Mouse (Mus musculus): ENCODE results near the gene Clip1. TPM values are rescaled to one million over a fixed set of nuclear protein-coding genes. Genes with fewer than 3 reads are reported as not detected.
"Not testable (repeated sequence)": the region's sequence is repeated elsewhere in the genome, so short reads cannot be mapped to it uniquely, and the experiment has no call there.

Gene Clip1
- polyA plus RNA-seq (2012; rRNA removed), result 33.4 and 33.7 TPM in 2 replicates
- polyA plus RNA-seq (2014; fragmentation: Nextera tagmentation; extraction: Ambion mirVana), result 35.2 and 37.1 TPM in 2 replicates

DNA sequence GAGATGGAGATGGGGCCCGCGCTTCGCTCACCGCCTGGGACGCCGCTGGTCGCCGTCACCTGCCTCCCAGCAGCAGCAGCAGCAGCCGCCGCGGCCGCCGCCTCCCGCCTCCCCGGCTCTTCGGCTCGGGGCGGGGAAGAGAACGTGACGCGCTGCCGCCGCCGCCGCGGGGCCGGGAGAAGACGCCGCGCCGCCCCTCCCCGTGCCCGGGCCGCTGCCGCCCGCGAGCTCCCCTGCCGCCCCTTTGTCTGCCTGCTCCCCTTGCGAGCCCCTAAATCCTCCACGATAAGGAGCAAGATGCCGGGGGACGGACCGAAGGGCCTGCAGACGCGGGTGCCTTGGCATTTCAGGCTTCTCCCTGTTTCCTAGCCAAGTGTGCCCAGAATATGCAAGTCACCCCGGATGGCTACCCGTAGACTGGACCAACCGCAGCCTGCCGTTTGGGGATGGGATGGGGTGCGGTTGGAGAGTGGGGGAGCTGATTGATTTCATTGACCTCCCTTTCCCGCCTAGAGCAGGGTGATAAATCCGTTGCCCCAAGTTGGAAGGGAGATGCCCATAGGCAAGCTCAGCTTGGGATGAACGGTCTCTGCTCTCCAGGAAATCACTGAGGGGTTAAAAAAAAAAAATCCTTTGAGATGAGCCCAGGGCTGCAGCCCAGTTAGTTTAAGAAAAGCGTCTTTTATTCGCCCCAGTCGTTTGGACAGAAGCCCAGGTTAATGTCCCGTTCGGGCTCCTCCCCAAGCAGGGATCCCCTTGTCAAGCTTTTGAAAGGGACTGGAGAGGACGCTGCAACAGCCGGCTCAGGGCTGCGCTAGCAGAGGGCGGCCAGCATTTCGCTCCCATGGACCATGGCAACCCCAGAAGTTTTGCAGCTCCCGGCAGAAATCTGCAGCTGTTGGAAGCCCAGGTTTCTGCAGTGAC lies at the start of gene Clip1:
TSS of gene Clip1 (minus strand) at position 398 of the 924 bp plus-strand sequence.
- Histone ChIP-seq H3K4me2 (replicated peaks; ENCODE audit: low read depth, low read length, severe bottlenecking) (peak within 1 kb of the TSS; percentile 85), H3K4me1 (ENCODE audit: control insufficient read depth, insufficient read depth, low read length) (peaks cover 20% of the 10 kb centered on the region), H3K36me3 (ENCODE audit: control insufficient read depth, insufficient read depth, low read length) (no peaks in the 10 kb centered on the region), H3K9ac (ENCODE audit: low read depth, low read length, severe bottlenecking) (peak within 1 kb of the TSS; percentile 96), H3K27me3 (ENCODE audit: control insufficient read depth, insufficient read depth, low read length) (no peaks in the 10 kb centered on the region), H3K27ac (replicated peaks; ENCODE audit: low read depth, low read length) (peak within 1 kb of the TSS; percentile 92), H3K9me3 (ENCODE audit: control insufficient read depth, low read length) (no peaks in the 10 kb centered on the region), H3K4me3 (replicated peaks; ENCODE audit: low read length) (peak within 1 kb of the TSS; percentile 87)
- ATAC-seq (ENCODE audit: low FRiP score, low read depth) (peak; percentile 64), DNase-seq (ENCODE audit: low spot score) (peak; percentile 53)
- peak; percentile 59; the same call in 1 of the 2 replicates for TF ChIP-seq POLR2A (IDR thresholded peaks at IDR 0.05; ENCODE audit: borderline replicate concordance, extremely low read depth, insufficient read depth, insufficient read length)
- WGBS, result 2% methylated on average over 39 of the region's 64 CpGs

DNA sequence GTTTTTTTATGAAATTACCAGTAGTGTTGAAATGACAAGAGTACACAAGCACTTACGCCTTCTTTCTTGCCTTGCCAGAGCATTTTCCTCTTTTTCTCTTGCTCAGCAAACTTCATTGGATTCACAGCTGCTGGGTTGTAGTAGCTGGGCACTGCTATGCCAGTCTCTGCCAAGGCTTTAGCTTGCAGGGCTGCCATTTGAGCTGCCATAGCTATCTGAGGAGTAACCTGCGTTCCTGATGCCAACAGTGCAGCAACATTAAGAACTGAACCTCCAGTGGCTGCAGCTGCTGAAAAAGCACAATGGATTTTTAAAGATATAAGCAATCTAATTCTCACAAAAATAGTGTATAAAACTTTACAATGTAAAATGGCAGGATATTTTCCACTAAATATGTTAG lies 46.6 kb upstream of the Clip1 start:
- 95% methylated on average over 2 of the region's 2 CpGs for WGBS
- no peak overlapping the region for H3K27ac ChIP-seq (replicated peaks; ENCODE audit: low read depth, low read length)
- H3K4me1 ChIP-seq (ENCODE audit: control insufficient read depth, insufficient read depth, low read length), result no peaks in the 10 kb centered on the region
- no peak for TF ChIP-seq POLR2A (IDR thresholded peaks at IDR 0.05; ENCODE audit: borderline replicate concordance, extremely low read depth, insufficient read depth, insufficient read length)
- no peaks in the 10 kb centered on the region for H3K27me3 ChIP-seq (ENCODE audit: control insufficient read depth, insufficient read depth, low read length)
- no peaks in the 10 kb centered on the region for H3K9me3 ChIP-seq (ENCODE audit: control insufficient read depth, low read length)
- H3K9ac ChIP-seq (ENCODE audit: low read depth, low read length, severe bottlenecking), result no peak overlapping the region
- no peak overlapping the region for H3K4me3 ChIP-seq (replicated peaks; ENCODE audit: low read length)
- H3K36me3 ChIP-seq (ENCODE audit: control insufficient read depth, insufficient read depth, low read length), result peaks cover 83% of the 10 kb centered on the region
- DNase-seq (ENCODE audit: low spot score), result no peak
- ATAC-seq (ENCODE audit: low FRiP score, low read depth), result no peak
- no peak overlapping the region for H3K4me2 ChIP-seq (replicated peaks; ENCODE audit: low read depth, low read length, severe bottlenecking)

DNA sequence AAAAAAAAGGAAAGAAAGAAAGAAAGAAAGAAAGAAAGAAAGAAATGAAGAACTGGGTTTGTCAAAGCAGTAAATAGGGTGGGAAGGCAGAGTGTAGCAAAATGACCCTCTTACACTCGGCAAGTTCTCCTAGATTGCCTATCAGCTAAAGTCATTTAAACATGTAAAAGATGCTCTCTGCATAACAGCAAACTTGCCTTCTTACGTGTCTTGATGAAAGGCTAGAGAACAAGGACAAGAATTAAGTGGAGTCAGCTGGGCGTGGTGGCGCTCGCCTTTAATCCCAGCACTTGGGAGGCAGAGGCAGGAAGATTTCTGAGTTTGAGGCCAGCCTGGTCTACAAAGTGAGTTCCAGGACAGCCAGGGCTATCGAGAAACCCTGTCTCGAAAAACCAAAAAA lies 39.4 kb upstream of the Clip1 start:
- H3K4me3 ChIP-seq (replicated peaks; ENCODE audit: low read length); H3K4me1 ChIP-seq (ENCODE audit: control insufficient read depth, insufficient read depth, low read length); ATAC-seq (ENCODE audit: low FRiP score, low read depth); DNase-seq (ENCODE audit: low spot score); H3K9me3 ChIP-seq (ENCODE audit: control insufficient read depth, low read length); H3K27ac ChIP-seq (replicated peaks; ENCODE audit: low read depth, low read length); H3K27me3 ChIP-seq (ENCODE audit: control insufficient read depth, insufficient read depth, low read length); H3K4me2 ChIP-seq (replicated peaks; ENCODE audit: low read depth, low read length, severe bottlenecking); H3K9ac ChIP-seq (ENCODE audit: low read depth, low read length, severe bottlenecking): not testable (repeated sequence)
- H3K36me3 ChIP-seq (ENCODE audit: control insufficient read depth, insufficient read depth, low read length), result peaks cover 17% of the 10 kb centered on the region
- WGBS, result 93% methylated on average over 7 of the region's 7 CpGs

GRCm38 (mm10) chr5:123720328-123721311 lies 36.2 kb upstream of the Clip1 start, which contains the start of gene Zcchc8:
Gene Zcchc8 (minus strand): TSS chr5:123721100.
- Histone ChIP-seq H3K4me1 (ENCODE audit: control insufficient read depth, insufficient read depth, low read length) (peaks cover 20% of the 10 kb centered on the region), H3K4me2 (replicated peaks; ENCODE audit: low read depth, low read length, severe bottlenecking) (peak within 1 kb of the TSS; percentile 64), H3K27ac (replicated peaks; ENCODE audit: low read depth, low read length) (peak within 1 kb of the TSS; percentile 79), H3K27me3 (ENCODE audit: control insufficient read depth, insufficient read depth, low read length) (no peaks in the 10 kb centered on the region), H3K4me3 (replicated peaks; ENCODE audit: low read length) (peak within 1 kb of the TSS; percentile 65), H3K9me3 (ENCODE audit: control insufficient read depth, low read length) (no peaks in the 10 kb centered on the region), H3K9ac (ENCODE audit: low read depth, low read length, severe bottlenecking) (peak within 1 kb of the TSS; percentile 86), H3K36me3 (ENCODE audit: control insufficient read depth, insufficient read depth, low read length) (peaks cover 18% of the 10 kb centered on the region)
- peak; percentile 98 for DNase-seq (ENCODE audit: low spot score)
- ATAC-seq (ENCODE audit: low FRiP score, low read depth), result peak; percentile 99
- under 1% methylated on average over 74 of the region's 83 CpGs for WGBS
- TF ChIP-seq POLR2A (IDR thresholded peaks at IDR 0.05; ENCODE audit: borderline replicate concordance, extremely low read depth, insufficient read depth, insufficient read length), result peak; percentile 38; the same call in 1 of the 2 replicates

- no peak for ATAC-seq (ENCODE audit: low FRiP score, low read depth)
- H3K4me1 ChIP-seq (ENCODE audit: control insufficient read depth, insufficient read depth, low read length), result peaks cover 20% of the 10 kb centered on the region
- H3K9ac ChIP-seq (ENCODE audit: low read depth, low read length, severe bottlenecking), result no peak overlapping the region
- no peak for TF ChIP-seq POLR2A (IDR thresholded peaks at IDR 0.05; ENCODE audit: borderline replicate concordance, extremely low read depth, insufficient read depth, insufficient read length)
- no peak overlapping the region for H3K4me3 ChIP-seq (replicated peaks; ENCODE audit: low read length)
- no peaks in the 10 kb centered on the region for H3K9me3 ChIP-seq (ENCODE audit: control insufficient read depth, low read length)
- no peak overlapping the region for H3K27ac ChIP-seq (replicated peaks; ENCODE audit: low read depth, low read length)
- 88% methylated on average over 4 of the region's 4 CpGs for WGBS
- H3K4me2 ChIP-seq (replicated peaks; ENCODE audit: low read depth, low read length, severe bottlenecking), result no peak overlapping the region
- peaks cover 76% of the 10 kb centered on the region for H3K36me3 ChIP-seq (ENCODE audit: control insufficient read depth, insufficient read depth, low read length)
- no peaks in the 10 kb centered on the region for H3K27me3 ChIP-seq (ENCODE audit: control insufficient read depth, insufficient read depth, low read length)
- no peak for DNase-seq (ENCODE audit: low spot score)
These were observed 30.2 kb upstream of the Clip1 start for GRCm38 (mm10) chr5:123714622-123715021.

Data from limb, embryonic 14.5 days (tissue).